Mouse (Mus musculus): ENCODE results near the gene Clcf1. TPM values are rescaled to one million over a fixed set of nuclear protein-coding genes. Genes with fewer than 3 reads are reported as not detected.

Gene Clcf1
- polyA plus RNA-seq, 1 experiment from 2014 or later = 8.0 TPM

DNA sequence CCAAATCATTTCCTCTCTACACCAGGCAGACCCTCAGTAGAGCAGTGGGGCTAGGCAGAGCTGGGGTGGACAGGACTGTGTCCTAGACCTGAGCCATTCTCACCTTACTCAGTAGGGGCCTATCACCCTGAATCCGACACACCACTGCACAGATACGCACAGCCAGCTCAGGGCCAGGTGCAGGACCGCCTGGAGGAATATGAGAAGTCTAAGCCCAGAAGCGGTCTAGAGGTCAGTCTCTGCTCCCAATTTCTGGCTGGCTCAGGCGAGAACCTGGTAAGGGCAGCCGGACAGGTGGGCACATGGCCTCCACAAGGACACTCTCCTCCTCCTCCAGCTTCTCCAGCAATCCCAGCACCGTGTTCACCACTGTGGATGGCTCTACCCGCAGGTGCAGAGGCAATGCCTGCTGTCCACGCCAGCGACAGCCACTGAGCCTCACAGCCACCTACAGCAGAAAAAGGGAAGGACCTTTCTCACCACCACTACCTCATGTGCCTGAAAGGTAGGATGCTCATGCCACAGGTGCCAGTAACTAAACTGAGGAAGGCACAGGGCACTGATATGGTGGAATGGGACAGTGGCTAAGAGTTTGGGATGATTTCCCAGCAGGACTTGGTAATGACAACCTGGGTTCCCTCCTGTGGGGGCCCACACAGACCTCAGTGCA is 43.2 kb upstream of the Clcf1 start:
- Histone ChIP-seq H3K36me3 (ENCODE audit: insufficient read depth, low read length) (no peaks in the 10 kb centered on the region; the same call in 1 of the 2 replicates), H3K4me1 (ENCODE audit: insufficient read depth, low read depth, low read length) (peaks cover 18% of the 10 kb centered on the region; the same call in 1 of the 2 replicates), H3K4me3 (ENCODE audit: low read depth, low read length) (no peak overlapping the region), H3K9ac (replicated peaks; ENCODE audit: low read depth) (no peak overlapping the region), H3K9me3 (ENCODE audit: low read length) (no peaks in the 10 kb centered on the region), H3K4me2 (replicated peaks; ENCODE audit: low read depth, low read length) (no peak overlapping the region), H3K27ac (ENCODE audit: low read length) (peak overlapping the region; percentile 26; the same call in 1 of the 2 replicates), H3K27me3 (replicated peaks; ENCODE audit: insufficient read depth, low read length) (no peaks in the 10 kb centered on the region)
- ATAC-seq (no peak), DNase-seq (ENCODE audit: low spot score) (no peak)
- 95% methylated on average over 10 of the region's 10 CpGs for WGBS
- TF ChIP-seq CTCF (IDR thresholded peaks at IDR 0.05) (no peak), EP300 (IDR thresholded peaks at IDR 0.05) (no peak)

DNA sequence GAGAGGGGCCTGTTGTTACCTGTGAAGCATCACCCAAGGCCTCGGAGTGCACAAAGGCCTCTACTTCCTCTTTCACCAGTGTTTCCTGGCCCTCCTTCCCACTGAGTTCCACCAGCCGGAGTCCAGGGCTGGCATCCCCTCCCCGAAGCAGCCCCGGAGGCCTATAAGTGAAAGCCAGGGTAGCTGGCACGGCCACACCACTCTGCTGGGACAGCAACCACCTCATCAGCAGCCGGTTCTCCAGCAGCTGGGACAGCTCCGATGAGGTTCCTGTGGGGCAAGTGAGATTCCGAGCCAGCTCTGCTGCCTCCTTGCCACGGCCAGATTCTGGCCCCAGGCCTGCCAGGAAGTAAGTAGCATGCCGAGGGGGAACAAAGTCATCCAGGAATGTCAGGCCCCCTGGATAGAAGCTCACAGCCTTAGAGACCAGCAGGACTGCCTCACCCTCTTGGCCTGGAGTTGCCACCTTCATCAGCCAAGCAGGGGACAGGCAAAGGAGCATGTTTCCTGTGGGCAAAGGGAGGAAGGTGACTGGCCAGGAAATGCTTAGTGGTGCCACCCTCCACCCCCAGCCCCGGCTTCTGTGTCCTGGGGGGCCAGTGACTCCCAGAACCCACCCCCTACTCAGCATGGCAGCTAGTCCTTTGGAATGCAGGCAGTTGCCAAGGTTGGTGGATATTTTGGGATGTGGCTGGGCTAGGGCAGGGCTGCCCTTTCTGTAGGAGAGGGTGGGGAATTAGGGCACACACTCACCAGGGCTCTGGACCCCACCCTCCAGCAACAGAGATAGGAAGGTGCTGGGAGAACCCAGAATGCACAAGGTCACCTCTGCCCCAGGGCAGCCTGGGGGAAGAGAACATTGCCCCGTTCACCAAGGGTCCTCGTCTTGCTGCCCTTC is 42.4 kb upstream of the Clcf1 start:
- Histone ChIP-seq H3K4me2 (replicated peaks; ENCODE audit: low read depth, low read length) (no peak overlapping the region), H3K9ac (replicated peaks; ENCODE audit: low read depth) (no peak overlapping the region), H3K4me3 (ENCODE audit: low read depth, low read length) (no peak overlapping the region), H3K36me3 (ENCODE audit: insufficient read depth, low read length) (no peaks in the 10 kb centered on the region; the same call in 1 of the 2 replicates), H3K27me3 (replicated peaks; ENCODE audit: insufficient read depth, low read length) (no peaks in the 10 kb centered on the region), H3K9me3 (ENCODE audit: low read length) (no peaks in the 10 kb centered on the region), H3K27ac (ENCODE audit: low read length) (peak overlapping the region; percentile 26), H3K4me1 (ENCODE audit: insufficient read depth, low read depth, low read length) (peaks cover 18% of the 10 kb centered on the region; the same call in 1 of the 2 replicates)
- no peak for ATAC-seq
- WGBS = 40% methylated on average over 13 of the region's 13 CpGs
- DNase-seq (ENCODE audit: low spot score) = peak; percentile 48
- TF ChIP-seq CTCF (IDR thresholded peaks at IDR 0.05) (no peak), EP300 (IDR thresholded peaks at IDR 0.05) (no peak)

DNA sequence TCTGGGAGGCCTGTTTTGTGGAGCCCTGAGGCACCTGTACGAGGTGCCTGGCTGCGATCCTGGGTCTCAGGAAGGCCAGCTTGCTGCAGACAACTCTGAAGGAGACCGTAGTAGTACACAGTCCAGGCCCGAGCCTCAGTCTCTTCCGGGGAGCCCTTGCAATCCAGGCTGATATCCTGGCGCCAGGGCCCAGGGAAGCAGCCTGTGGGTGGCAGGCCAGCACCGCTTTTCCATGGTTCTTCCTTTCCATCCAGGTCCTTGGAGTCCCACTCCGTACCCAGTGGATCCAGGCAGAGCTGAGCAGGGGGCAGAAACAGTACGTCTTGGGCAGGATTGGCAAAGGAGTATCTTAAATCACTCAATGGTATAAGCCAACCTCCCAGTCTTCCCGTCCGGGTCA is 41.1 kb upstream of the Clcf1 start:
- no peak for TF ChIP-seq CTCF (IDR thresholded peaks at IDR 0.05)
- TF ChIP-seq EP300 (IDR thresholded peaks at IDR 0.05) = no peak
- H3K4me1 ChIP-seq (ENCODE audit: insufficient read depth, low read depth, low read length) = peaks cover 18% of the 10 kb centered on the region; the same call in 1 of the 2 replicates
- no peak overlapping the region for H3K9ac ChIP-seq (replicated peaks; ENCODE audit: low read depth)
- H3K9me3 ChIP-seq (ENCODE audit: low read length) = no peaks in the 10 kb centered on the region
- WGBS = 62% methylated on average over 11 of the region's 11 CpGs
- no peak overlapping the region for H3K4me3 ChIP-seq (ENCODE audit: low read depth, low read length)
- no peak overlapping the region for H3K4me2 ChIP-seq (replicated peaks; ENCODE audit: low read depth, low read length)
- H3K36me3 ChIP-seq (ENCODE audit: insufficient read depth, low read length) = no peaks in the 10 kb centered on the region; the same call in 1 of the 2 replicates
- H3K27ac ChIP-seq (ENCODE audit: low read length) = no peak overlapping the region
- no peak for ATAC-seq
- DNase-seq (ENCODE audit: low spot score) = no peak
- H3K27me3 ChIP-seq (replicated peaks; ENCODE audit: insufficient read depth, low read length) = no peaks in the 10 kb centered on the region

DNA sequence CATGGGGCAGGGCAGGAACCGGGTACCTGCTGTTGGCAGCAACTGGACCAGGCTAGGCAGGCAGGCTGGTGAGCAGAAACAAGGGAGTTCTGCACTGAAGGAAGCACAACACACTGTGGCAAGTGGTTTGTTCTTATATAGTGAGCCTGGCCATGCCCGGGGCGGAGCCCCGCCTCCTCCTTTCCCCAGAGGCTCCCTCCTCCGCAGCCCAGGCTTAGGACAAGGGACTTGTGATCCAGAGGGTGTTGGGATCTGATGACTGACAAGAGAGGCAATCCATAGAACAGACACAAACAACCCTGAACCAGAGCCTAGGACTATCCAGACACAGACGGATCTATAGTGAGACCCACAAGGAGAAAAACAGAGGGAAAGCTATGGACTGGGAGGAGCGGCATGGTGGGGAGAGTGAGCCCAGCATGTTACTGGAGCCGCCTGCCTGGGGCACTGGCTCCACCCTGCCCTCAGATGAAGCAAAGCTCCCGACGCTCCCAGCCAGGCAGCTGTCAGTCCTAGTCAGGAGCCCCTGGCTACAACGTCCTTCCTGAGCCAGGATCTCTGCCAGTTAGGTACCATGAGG is 38.6 kb upstream of the Clcf1 start, which contains the start of gene Carns1:
Gene Carns1, minus strand, starts transcription at position 112 of the 580 bp plus-strand sequence.
- 11% methylated on average over 10 of the region's 11 CpGs for WGBS
- peak; percentile 67 for DNase-seq (ENCODE audit: low spot score)
- ATAC-seq = peak; percentile 82
- Histone ChIP-seq H3K36me3 (ENCODE audit: insufficient read depth, low read length) (no peaks in the 10 kb centered on the region; the same call in 1 of the 2 replicates), H3K4me2 (replicated peaks; ENCODE audit: low read depth, low read length) (peak within 1 kb of the TSS; percentile 47), H3K9ac (replicated peaks; ENCODE audit: low read depth) (no peak within 1 kb of the TSS), H3K9me3 (ENCODE audit: low read length) (no peaks in the 10 kb centered on the region), H3K27ac (ENCODE audit: low read length) (no peak within 1 kb of the TSS; the same call in 1 of the 2 replicates), H3K27me3 (replicated peaks; ENCODE audit: insufficient read depth, low read length) (no peaks in the 10 kb centered on the region), H3K4me3 (ENCODE audit: low read depth, low read length) (no peak within 1 kb of the TSS), H3K4me1 (ENCODE audit: insufficient read depth, low read depth, low read length) (peaks cover 12% of the 10 kb centered on the region; the same call in 1 of the 2 replicates)
- TF ChIP-seq CTCF (IDR thresholded peaks at IDR 0.05) (no peak), EP300 (IDR thresholded peaks at IDR 0.05) (no peak)

DNA sequence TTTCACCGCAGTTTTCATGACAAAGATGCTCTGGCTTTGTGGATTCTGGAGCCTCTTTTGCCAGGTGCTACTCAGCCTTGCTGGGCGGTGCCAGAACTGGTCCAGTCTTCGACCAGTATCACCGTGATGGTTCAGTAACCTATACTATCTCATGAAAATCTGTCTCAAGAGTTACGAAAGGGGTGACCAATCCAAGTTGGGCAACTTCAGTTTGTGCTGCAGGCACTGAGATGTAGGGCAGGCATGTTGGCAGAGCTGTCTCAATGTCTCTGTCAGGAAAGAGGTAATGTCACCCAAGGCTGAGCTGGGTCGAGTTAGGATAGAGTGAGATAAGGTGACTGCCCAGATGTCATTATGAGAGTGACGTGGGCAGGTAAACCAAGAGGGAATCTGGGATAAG is 33.6 kb upstream of the Clcf1 start:
- Histone ChIP-seq H3K27ac (ENCODE audit: low read length) (no peak overlapping the region), H3K9ac (replicated peaks; ENCODE audit: low read depth) (no peak overlapping the region), H3K27me3 (replicated peaks; ENCODE audit: insufficient read depth, low read length) (no peaks in the 10 kb centered on the region), H3K4me2 (replicated peaks; ENCODE audit: low read depth, low read length) (no peak overlapping the region), H3K9me3 (ENCODE audit: low read length) (no peaks in the 10 kb centered on the region), H3K4me3 (ENCODE audit: low read depth, low read length) (no peak overlapping the region), H3K4me1 (ENCODE audit: insufficient read depth, low read depth, low read length) (0 out of 2 replicates have a peak, but pooled peaks cover 2% of the 10 kb centered on the region), H3K36me3 (ENCODE audit: insufficient read depth, low read length) (no peaks in the 10 kb centered on the region)
- TF ChIP-seq EP300 (IDR thresholded peaks at IDR 0.05) (no peak), CTCF (IDR thresholded peaks at IDR 0.05) (no peak)
- DNase-seq (ENCODE audit: low spot score) = no peak
- WGBS = 82% methylated on average over 7 of the region's 7 CpGs
- ATAC-seq = no peak

DNA sequence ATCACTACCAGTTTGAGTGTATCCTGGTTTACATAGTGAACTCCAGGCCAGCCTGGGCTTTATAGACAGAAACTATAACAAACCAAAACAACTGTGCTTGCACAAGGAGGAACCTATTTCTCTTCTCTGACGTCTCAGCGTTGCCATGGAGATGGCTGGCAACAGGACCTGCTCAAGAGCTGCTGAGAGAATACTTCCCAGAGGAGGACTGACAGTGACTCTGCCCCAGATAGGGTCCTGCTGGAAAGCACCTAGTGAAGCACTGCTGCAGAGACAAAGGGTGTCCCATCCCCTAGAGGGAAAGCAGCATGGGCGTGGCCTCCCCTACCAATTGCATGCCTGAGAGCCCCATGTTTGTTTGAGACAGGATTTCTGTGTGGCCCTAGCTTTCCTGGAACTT is 32.1 kb upstream of the Clcf1 start:
- DNase-seq (ENCODE audit: low spot score) (peak; percentile 81), ATAC-seq (peak; percentile 78)
- no peaks in the 10 kb centered on the region for H3K27me3 ChIP-seq (replicated peaks; ENCODE audit: insufficient read depth, low read length)
- H3K9ac ChIP-seq (replicated peaks; ENCODE audit: low read depth) = no peak overlapping the region
- TF ChIP-seq EP300 (IDR thresholded peaks at IDR 0.05) = no peak
- no peak for TF ChIP-seq CTCF (IDR thresholded peaks at IDR 0.05)
- no peaks in the 10 kb centered on the region for H3K4me1 ChIP-seq (ENCODE audit: insufficient read depth, low read depth, low read length)
- no peak overlapping the region for H3K27ac ChIP-seq (ENCODE audit: low read length)
- WGBS = 25% methylated on average over 3 of the region's 3 CpGs
- no peak overlapping the region for H3K4me2 ChIP-seq (replicated peaks; ENCODE audit: low read depth, low read length)
- H3K4me3 ChIP-seq (ENCODE audit: low read depth, low read length) = no peak overlapping the region
- no peaks in the 10 kb centered on the region for H3K36me3 ChIP-seq (ENCODE audit: insufficient read depth, low read length)
- no peaks in the 10 kb centered on the region for H3K9me3 ChIP-seq (ENCODE audit: low read length)
